Mouse (Mus musculus): ENCODE data around the gene Gm5617.

GRCm38 (mm10) chr9:48504741-48505365 lies 9.6 kb downstream of the Gm5617 start:
- TF ChIP-seq CTCF (IDR thresholded peaks at IDR 0.05) (no peak), EP300 (IDR thresholded peaks at IDR 0.05; ENCODE audit: insufficient read depth, low read depth, low read length) (no peak), POLR2A (IDR thresholded peaks at IDR 0.05; ENCODE audit: insufficient read depth, low read depth, low read length) (no peak)
